Mouse (Mus musculus) testis, adult 2 months (tissue): ENCODE measurements around the gene Acap2.

Source experiments
- CTCF ChIP-seq: fragments of 200-500 bp; IDR thresholded peaks from 2 replicates; pipeline ENCODE4 v1.5.1; 2012; ENCODE audit warnings: low read depth, mild to moderate bottlenecking, inconsistent platforms, low read length, moderate library complexity; ENCODE audit not compliant: control insufficient read depth, insufficient read depth, insufficient replicate concordance
- POLR2A ChIP-seq: fragments of 200-500 bp; IDR thresholded peaks from 2 replicates; pipeline ENCODE4 v1.6.1; 2012; ENCODE audit warnings: low read depth, mild to moderate bottlenecking, inconsistent platforms, low read length, moderate library complexity; ENCODE audit not compliant: control insufficient read depth

GRCm38 (mm10) chr16:31081125-31081664 lies 119.8 kb downstream of the Acap2 start, which contains the start of gene Xxylt1:
- TF ChIP-seq POLR2A = peak; percentile 63
- no peak for TF ChIP-seq CTCF
